Mouse (Mus musculus) heart, postnatal 4 days (tissue): ENCODE measurements at regions not wholly inside any gene's neighbourhood (a gene's known extent, or its start where the extent isn't known, plus 50 kb on each side); places are given as distances from the start of the nearest gene placed in this dataset.
A peak's percentile ranks its signal among the peaks of the same experiment; 100 is the strongest.

Source experiments
- DNase-seq: peaks from one replicate; pipeline ENCODE4 v3.0.0; 2021

DNA sequence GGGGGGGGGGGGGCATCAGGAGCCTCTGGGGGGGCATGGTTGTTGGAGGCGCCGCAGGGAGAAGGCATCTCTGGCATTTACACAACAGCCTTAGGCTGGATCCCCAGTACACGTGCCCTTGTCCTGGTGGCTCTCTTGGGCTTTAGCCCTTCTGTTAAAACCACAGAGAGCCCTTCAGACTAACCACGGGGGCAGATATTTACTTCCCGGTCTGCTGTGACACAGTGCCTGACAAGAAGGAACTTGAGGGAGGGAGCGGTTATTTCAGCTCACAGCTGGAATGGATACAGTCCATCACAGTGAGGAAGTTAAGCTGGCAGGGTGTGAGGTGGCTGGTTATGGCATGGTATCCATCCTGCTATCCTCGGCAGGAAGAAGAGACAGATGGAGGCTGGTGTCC, 71.0 kb upstream of the Gm11733 start:
- DNase-seq, result no peak

GRCm38 (mm10) chr11:117413942-117414705, 70.0 kb upstream of the Gm11733 start:
- DNase-seq, result no peak

DNA sequence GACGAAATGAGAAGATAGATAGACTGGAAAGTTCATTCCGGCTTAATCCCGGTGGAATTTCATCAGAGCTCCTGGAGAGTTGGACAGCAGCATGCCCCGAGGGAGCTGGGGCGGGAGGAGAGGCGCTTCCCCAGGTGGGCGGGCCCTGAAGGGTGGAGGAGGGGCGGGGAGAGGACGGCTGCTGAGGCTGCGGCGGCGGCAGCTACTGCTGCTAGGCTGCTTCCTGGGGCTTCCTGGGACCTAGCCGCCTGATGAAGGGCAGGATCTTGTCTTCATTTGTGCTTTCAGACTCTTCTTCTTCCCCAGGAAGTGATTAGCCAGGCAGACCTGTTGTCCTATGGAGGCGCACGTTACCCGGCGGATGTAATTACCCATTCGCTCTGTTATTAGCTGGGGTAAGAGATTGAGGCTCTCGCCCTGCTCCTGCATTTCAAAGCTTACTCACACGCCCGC, 69.3 kb upstream of the Gm11733 start:
- peak; percentile 71 for DNase-seq

DNA sequence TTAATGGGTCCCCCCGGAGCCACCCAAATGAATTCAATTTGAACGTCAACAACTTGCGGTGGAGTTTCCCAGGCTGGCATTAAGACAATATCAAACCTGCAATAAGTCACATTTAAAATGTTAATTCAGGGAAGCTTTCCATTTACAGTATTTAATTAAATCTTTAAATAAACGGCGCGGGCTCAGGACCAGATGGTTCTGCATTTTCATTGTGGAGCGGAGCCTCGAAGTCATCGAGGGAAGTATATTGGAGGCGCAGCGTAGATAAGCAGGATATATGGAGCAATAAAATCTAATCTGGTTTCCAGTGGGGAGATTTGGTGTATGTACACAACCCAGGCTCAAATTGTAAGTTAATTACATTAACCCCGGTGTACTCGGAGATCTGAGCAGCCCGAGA, 68.7 kb upstream of the Gm11733 start:
- no peak for DNase-seq

DNA sequence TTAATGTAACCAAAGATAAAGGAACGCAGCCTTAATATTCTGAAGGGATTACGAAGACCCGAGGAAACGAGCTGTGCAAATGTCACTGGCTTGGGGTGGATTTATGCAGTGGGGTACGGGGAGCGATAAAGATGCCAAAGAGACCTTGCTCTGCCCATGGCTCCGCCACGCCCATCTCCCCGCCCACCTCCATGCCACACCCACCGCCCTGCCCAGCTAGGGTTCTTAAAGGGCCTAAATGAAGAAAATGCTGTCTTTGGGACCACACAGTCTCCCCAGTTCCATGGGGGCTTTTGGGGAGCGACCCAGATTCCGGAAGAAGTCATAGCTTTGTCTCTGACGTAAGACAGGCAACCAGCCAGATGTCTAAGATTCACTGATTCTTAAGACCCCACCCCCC, 68.2 kb upstream of the Gm11733 start:
- peak; percentile 43 for DNase-seq

GRCm38 (mm10) chr11:117416984-117417670, 67.0 kb upstream of the Gm11733 start:
- DNase-seq, result no peak

DNA sequence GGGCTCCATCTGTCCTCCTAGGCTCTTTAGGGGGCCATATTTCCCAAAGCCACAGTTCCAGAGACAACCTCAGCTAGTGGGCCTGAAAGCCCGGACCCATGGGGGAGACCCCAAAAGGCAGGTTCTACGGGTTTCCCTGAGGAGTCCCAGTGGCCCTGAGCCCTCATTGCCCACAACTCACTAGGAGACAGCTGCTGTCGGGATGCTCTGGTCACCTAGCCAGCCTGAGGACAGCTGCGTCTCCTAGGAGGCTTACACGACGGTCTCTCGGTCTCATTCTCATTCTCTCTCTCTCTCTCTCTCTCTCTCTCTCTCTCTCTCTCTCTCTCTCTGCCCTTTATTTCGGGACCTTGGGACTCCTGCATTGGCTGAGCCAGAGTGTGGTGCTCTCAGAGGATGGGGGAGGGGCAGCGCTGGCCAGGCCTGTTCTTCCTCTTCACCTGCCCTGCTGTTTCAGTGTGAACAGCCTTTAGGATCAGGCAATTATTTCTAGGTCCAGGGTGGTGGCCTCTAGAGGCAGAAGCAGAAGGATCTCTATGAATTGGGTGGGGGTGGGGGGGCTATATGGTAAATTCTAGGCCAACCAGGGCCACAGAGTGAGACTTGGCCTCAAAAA, 66.1 kb upstream of the Gm11733 start:
- DNase-seq, result no peak

GRCm38 (mm10) chr11:117418939-117419338, 65.2 kb upstream of the Gm11733 start:
- DNase-seq, result peak; percentile 53

DNA sequence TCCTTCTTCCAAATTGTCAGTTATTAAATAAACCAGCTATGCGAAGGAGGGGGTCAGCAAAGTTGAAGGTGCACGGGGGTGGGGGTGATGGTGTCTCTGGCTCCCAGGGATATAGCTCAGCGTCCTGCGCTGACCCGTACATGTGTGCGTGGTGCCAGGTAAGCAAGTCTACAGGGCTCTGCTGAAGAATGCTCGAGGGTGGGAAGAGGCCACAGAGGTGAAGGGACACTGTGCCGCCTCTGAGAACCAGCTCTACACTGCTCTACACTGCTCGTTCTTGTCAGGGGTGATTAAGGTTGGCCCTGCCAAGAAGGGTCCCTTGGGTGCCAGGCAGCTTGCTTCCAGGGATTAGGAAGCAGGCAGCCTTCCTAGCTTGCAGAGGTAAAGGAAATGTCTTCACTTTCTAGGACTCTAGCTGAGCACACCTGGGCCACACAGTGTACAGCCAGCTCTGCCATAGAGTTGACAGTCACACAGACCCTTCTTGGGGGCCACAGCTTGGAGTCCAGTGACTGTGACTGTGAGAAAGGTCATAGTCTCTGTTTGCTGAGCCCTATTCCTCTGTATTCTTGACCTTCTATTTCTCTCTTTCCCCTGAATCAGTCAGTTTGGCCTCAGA, 64.7 kb upstream of the Gm11733 start:
- DNase-seq, result no peak

DNA sequence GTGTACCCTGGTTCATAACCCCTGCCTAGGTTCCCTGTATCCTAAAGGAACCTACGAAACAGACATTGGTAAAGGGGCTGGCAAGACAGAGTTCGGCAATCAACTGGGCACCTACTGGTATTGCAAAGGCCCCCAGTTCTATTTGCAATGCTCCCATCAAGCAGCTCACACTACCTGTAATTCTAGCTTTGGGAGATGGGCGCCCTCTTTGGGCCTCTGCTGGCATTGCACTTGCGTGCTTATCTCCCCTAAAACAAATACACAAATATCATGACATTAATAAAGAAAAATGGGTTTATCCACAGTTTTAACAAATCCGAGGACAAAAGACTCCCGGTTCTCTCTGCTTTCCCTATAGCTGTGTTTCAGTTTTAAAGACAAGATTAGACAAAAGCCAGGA, 61.5 kb upstream of the Gm11733 start:
- DNase-seq, result no peak

- DNase-seq, result peak; percentile 56
These were observed 60.7 kb upstream of the Gm11733 start for GRCm38 (mm10) chr11:117423422-117423821.

DNA sequence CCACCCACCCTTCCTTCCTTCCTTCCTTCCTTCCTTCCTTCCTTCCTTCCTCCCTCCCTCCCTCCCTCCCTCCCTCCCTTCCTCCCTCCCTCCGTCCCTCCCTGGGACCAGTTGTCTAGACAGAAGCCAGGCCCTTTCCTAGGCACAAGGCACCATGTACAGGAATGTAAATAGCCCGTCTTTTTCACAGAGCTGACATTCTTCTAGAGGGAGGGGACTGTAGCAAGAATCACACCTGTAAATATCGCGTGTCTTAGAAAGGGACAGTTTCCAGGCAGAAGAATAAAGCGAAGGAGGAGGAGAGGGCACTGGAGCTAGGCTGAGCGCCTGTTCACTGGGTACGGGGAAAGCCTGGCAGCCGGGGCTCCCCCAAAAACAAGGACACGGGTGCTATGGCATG, 58.7 kb upstream of the Gm11733 start:
- no peak for DNase-seq

DNA sequence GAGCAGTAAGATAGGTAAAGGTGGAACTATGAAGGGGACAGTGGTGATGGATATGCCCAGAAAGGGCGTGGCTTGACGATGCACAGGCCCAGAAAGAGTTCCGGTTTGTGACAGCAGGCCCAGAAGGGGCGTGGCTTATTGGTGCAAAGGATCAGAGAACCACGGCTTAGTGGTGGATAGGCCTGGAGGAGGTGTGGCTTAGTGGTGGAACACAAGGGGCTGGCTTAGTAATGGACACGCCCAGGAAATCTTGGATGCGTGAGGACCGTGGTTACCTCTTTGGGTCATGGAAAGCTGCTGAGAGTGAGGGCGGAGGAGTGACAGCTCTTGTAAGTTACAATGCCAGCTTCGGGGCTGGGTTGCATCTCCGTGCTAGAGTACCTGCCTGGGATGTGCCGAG, 58.2 kb upstream of the Gm11733 start:
- peak; percentile 39 for DNase-seq

DNA sequence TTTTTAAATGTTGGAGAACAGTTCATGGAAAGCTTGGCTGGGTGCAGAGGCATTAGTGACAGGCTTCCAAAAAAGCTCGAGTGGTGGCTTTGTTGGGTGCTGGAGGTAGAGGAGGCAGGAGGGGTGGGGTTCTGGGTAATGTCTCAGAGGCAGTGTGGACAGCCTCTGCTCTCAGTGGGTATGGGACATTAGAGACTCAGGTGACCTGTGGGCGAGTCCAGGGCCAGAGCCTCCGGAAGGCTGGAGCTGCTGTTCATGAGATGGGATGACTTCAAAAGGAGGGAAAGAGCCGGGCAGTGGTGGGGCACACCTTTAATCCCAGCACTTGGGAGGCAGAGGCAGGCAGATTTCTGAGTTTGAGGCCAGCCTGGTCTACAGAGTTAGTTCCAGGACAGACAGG, 57.5 kb upstream of the Gm11733 start:
- DNase-seq, result no peak

DNA sequence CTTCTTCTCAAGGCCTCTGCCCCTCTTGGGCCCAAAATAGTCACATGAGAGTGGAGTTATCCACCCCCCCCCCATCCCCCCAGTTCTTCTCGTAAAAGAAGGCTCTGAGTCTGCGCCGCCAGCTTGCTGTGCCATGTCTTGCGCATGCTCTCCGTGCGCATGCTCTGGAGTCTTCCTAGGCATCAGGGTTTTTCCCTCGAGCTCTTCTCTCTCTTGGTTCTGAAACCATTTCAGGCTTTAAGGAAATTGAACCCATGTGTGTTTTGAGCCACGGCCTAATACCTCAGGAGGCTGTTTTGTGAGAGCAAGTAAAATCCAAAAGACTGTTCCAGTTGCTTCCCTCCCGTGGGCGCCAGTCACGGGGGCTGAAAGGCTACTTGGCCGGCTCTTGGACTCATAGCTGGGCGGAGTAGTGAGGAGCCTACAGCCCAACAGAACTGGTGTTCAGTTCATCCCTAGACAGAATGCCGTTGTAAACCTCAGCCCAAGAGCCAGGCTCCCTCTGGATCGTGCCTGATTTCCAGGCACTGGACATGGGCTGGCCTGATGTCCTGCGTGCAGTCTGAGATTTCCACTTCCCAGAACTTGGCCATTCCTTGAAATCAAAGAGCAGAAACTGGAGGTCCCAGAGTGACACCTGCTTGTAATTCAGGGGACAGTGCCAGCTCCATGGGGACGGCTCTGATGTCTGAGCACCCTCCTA, 56.2 kb upstream of the Gm11733 start:
- no peak for DNase-seq

- peak; percentile 60 for DNase-seq
These were observed 54.8 kb upstream of the Gm11733 start for GRCm38 (mm10) chr11:117429326-117429752.

GRCm38 (mm10) chr11:117429894-117430293, 54.3 kb upstream of the Gm11733 start:
- peak; percentile 29 for DNase-seq

DNA sequence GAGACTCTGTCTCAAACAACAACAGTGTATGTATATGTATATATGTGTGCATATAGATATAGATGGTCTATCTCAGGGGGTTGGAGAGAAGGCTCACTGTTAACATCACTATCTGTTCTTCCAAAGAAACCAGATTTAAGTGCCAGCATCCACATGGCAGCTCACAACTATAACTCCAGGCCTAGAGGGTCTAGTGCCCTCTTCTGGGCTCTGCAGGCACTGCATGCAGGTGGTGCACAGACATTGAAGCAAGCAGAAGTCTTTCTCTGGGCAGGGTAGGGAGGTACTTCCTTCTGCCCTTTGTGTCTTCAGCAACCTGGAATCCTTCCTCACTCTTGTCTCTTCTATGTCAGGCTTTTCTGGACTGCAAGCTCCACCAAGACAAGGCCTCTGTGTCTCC, 50.1 kb upstream of the Gm11733 start:
- DNase-seq, result peak; percentile 38
